Mouse (Mus musculus): ENCODE results near the gene Bmpr1a. TPM values are rescaled to one million over a fixed set of nuclear protein-coding genes. Genes with fewer than 3 reads are reported as not detected.

The Bmpr1a gene
- total and polyA plus RNA-seq, 2 experiments from 2014 or later: 20.6 to 52.5 TPM

- DNase-seq (ENCODE audit: low spot score) (no peak), ATAC-seq (no peak)
- H3K27ac ChIP-seq: no peak overlapping the region
- no peak overlapping the region for H3K4me2 ChIP-seq (ENCODE audit: low read depth, low read length)
- no peaks in the 10 kb centered on the region for H3K4me1 ChIP-seq (ENCODE audit: insufficient read depth, low read length)
- no peak overlapping the region for H3K4me3 ChIP-seq (ENCODE audit: low read length)
- no peaks in the 10 kb centered on the region for H3K27me3 ChIP-seq (ENCODE audit: insufficient read depth, low read length)
- H3K9me3 ChIP-seq (ENCODE audit: low read length): no peaks in the 10 kb centered on the region
- TF ChIP-seq CTCF (IDR thresholded peaks at IDR 0.05; ENCODE audit: low read depth): no peak
- 90% methylated on average over 8 of the region's 8 CpGs for WGBS
- no peak overlapping the region for H3K9ac ChIP-seq (replicated peaks; ENCODE audit: low read length)
- H3K36me3 ChIP-seq (ENCODE audit: insufficient read depth, low read length): no peaks in the 10 kb centered on the region
Measured at GRCm38 (mm10) chr14:34517959-34518544, 14.9 kb upstream of the Bmpr1a start.

- Histone ChIP-seq H3K27ac (no peak overlapping the region), H3K4me1 (ENCODE audit: insufficient read depth, low read length) (no peaks in the 10 kb centered on the region), H3K4me3 (ENCODE audit: low read length) (no peak overlapping the region), H3K9me3 (ENCODE audit: low read length) (no peaks in the 10 kb centered on the region), H3K36me3 (ENCODE audit: insufficient read depth, low read length) (no peaks in the 10 kb centered on the region), H3K27me3 (ENCODE audit: insufficient read depth, low read length) (no peaks in the 10 kb centered on the region), H3K4me2 (ENCODE audit: low read depth, low read length) (no peak overlapping the region), H3K9ac (replicated peaks; ENCODE audit: low read length) (no peak overlapping the region)
- DNase-seq (ENCODE audit: low spot score) (no peak), ATAC-seq (no peak)
- no peak for TF ChIP-seq CTCF (IDR thresholded peaks at IDR 0.05; ENCODE audit: low read depth)
- WGBS: 89% methylated on average over 10 of the region's 10 CpGs
Measured at GRCm38 (mm10) chr14:34516960-34517577, 13.9 kb upstream of the Bmpr1a start.

- Histone ChIP-seq H3K4me1 (ENCODE audit: insufficient read depth, low read length) (no peaks in the 10 kb centered on the region), H3K4me3 (ENCODE audit: low read length) (no peak overlapping the region), H3K27me3 (ENCODE audit: insufficient read depth, low read length) (no peaks in the 10 kb centered on the region), H3K9me3 (ENCODE audit: low read length) (no peaks in the 10 kb centered on the region), H3K36me3 (ENCODE audit: insufficient read depth, low read length) (no peaks in the 10 kb centered on the region), H3K4me2 (ENCODE audit: low read depth, low read length) (no peak overlapping the region), H3K9ac (replicated peaks; ENCODE audit: low read length) (no peak overlapping the region), H3K27ac (no peak overlapping the region)
- WGBS: 89% methylated on average over 5 of the region's 5 CpGs
- ATAC-seq (no peak), DNase-seq (ENCODE audit: low spot score) (no peak)
- no peak for TF ChIP-seq CTCF (IDR thresholded peaks at IDR 0.05; ENCODE audit: low read depth)
Measured at GRCm38 (mm10) chr14:34515860-34516259, 12.7 kb upstream of the Bmpr1a start.

- ATAC-seq: no peak
- Histone ChIP-seq H3K4me1 (ENCODE audit: insufficient read depth, low read length) (no peaks in the 10 kb centered on the region), H3K36me3 (ENCODE audit: insufficient read depth, low read length) (no peaks in the 10 kb centered on the region), H3K9ac (replicated peaks; ENCODE audit: low read length) (no peak overlapping the region), H3K9me3 (ENCODE audit: low read length) (no peaks in the 10 kb centered on the region), H3K27me3 (ENCODE audit: insufficient read depth, low read length) (no peaks in the 10 kb centered on the region), H3K4me3 (ENCODE audit: low read length) (no peak overlapping the region), H3K4me2 (ENCODE audit: low read depth, low read length) (no peak overlapping the region), H3K27ac (no peak overlapping the region)
- no peak for DNase-seq (ENCODE audit: low spot score)
- peak; percentile 11; the same call in 1 of the 2 replicates for TF ChIP-seq CTCF (IDR thresholded peaks at IDR 0.05; ENCODE audit: low read depth)
- 28% methylated on average over 6 of the region's 6 CpGs for WGBS
Measured at GRCm38 (mm10) chr14:34514120-34514519, 11.0 kb upstream of the Bmpr1a start.

- peaks cover 7% of the 10 kb centered on the region; the same call in 1 of the 2 replicates for H3K4me1 ChIP-seq (ENCODE audit: insufficient read depth, low read length)
- H3K27ac ChIP-seq: no peak overlapping the region
- H3K4me3 ChIP-seq (ENCODE audit: low read length): no peak overlapping the region
- no peak for ATAC-seq
- no peak for TF ChIP-seq CTCF (IDR thresholded peaks at IDR 0.05; ENCODE audit: low read depth)
- H3K36me3 ChIP-seq (ENCODE audit: insufficient read depth, low read length): no peaks in the 10 kb centered on the region
- no peak for DNase-seq (ENCODE audit: low spot score)
- no peak overlapping the region for H3K4me2 ChIP-seq (ENCODE audit: low read depth, low read length)
- no peak overlapping the region for H3K9ac ChIP-seq (replicated peaks; ENCODE audit: low read length)
- 91% methylated on average over 4 of the region's 4 CpGs for WGBS
- no peaks in the 10 kb centered on the region for H3K9me3 ChIP-seq (ENCODE audit: low read length)
- no peaks in the 10 kb centered on the region for H3K27me3 ChIP-seq (ENCODE audit: insufficient read depth, low read length)
Measured at GRCm38 (mm10) chr14:34512602-34513001, 9.5 kb upstream of the Bmpr1a start.

GRCm38 (mm10) chr14:34511901-34512300, 8.8 kb upstream of the Bmpr1a start:
- Histone ChIP-seq H3K4me3 (ENCODE audit: low read length) (no peak overlapping the region), H3K36me3 (ENCODE audit: insufficient read depth, low read length) (no peaks in the 10 kb centered on the region), H3K4me2 (ENCODE audit: low read depth, low read length) (no peak overlapping the region), H3K9me3 (ENCODE audit: low read length) (no peaks in the 10 kb centered on the region), H3K9ac (replicated peaks; ENCODE audit: low read length) (no peak overlapping the region), H3K27me3 (ENCODE audit: insufficient read depth, low read length) (no peaks in the 10 kb centered on the region), H3K27ac (no peak overlapping the region), H3K4me1 (ENCODE audit: insufficient read depth, low read length) (peaks cover 7% of the 10 kb centered on the region; the same call in 1 of the 2 replicates)
- ATAC-seq: no peak
- DNase-seq (ENCODE audit: low spot score): no peak
- 81% methylated on average over 11 of the region's 11 CpGs for WGBS
- no peak for TF ChIP-seq CTCF (IDR thresholded peaks at IDR 0.05; ENCODE audit: low read depth)

GRCm38 (mm10) chr14:34508842-34509439, 5.8 kb upstream of the Bmpr1a start:
- TF ChIP-seq CTCF (IDR thresholded peaks at IDR 0.05; ENCODE audit: low read depth): no peak
- ATAC-seq: 0 out of 2 replicates have a peak, but pooled peaks have one; percentile 33
- Histone ChIP-seq H3K4me2 (ENCODE audit: low read depth, low read length) (no peak overlapping the region), H3K4me3 (ENCODE audit: low read length) (no peak overlapping the region), H3K9ac (replicated peaks; ENCODE audit: low read length) (no peak overlapping the region), H3K27me3 (ENCODE audit: insufficient read depth, low read length) (no peaks in the 10 kb centered on the region), H3K27ac (no peak overlapping the region), H3K4me1 (ENCODE audit: insufficient read depth, low read length) (peaks cover 7% of the 10 kb centered on the region; the same call in 1 of the 2 replicates), H3K9me3 (ENCODE audit: low read length) (no peaks in the 10 kb centered on the region), H3K36me3 (ENCODE audit: insufficient read depth, low read length) (no peaks in the 10 kb centered on the region)
- WGBS: 34% methylated on average over 7 of the region's 7 CpGs
- no peak for DNase-seq (ENCODE audit: low spot score)

All from hindbrain, postnatal 0 days (tissue).